Mouse (Mus musculus) layer of hippocampus, adult 9-11 months (tissue): ENCODE measurements around the gene Klc1.

Source experiments
- DNase-seq: peaks from one replicate; pipeline ENCODE4 v3.0.0; 2022

The Klc1 gene

GRCm38 (mm10) chr12:111816528-111816927 lies 57.9 kb downstream of the Klc1 start:
- DNase-seq = peak; percentile 84

- no peak for DNase-seq
Measured at GRCm38 (mm10) chr12:111816967-111817366, 58.3 kb downstream of the Klc1 start.

- no peak for DNase-seq
Measured at GRCm38 (mm10) chr12:111817991-111818390, 59.3 kb downstream of the Klc1 start.

GRCm38 (mm10) chr12:111819936-111820335 lies 61.3 kb downstream of the Klc1 start:
- DNase-seq = no peak

- DNase-seq = no peak
Measured at GRCm38 (mm10) chr12:111820708-111821107, 62.1 kb downstream of the Klc1 start.

GRCm38 (mm10) chr12:111821931-111822330 lies 63.3 kb downstream of the Klc1 start:
- DNase-seq = no peak

GRCm38 (mm10) chr12:111827556-111827955 lies 68.9 kb downstream of the Klc1 start:
- DNase-seq = no peak

- no peak for DNase-seq
Measured at GRCm38 (mm10) chr12:111829447-111829846, 70.8 kb downstream of the Klc1 start.

GRCm38 (mm10) chr12:111829954-111830353 lies 71.3 kb downstream of the Klc1 start:
- no peak for DNase-seq

GRCm38 (mm10) chr12:111830375-111830774 lies 71.7 kb downstream of the Klc1 start:
- no peak for DNase-seq

- DNase-seq = no peak
Measured at GRCm38 (mm10) chr12:111832643-111833042, 74.0 kb downstream of the Klc1 start.

GRCm38 (mm10) chr12:111833457-111833856 lies 74.8 kb downstream of the Klc1 start:
- DNase-seq = no peak

- no peak for DNase-seq
Measured at GRCm38 (mm10) chr12:111842565-111843433, 84.2 kb downstream of the Klc1 start.

GRCm38 (mm10) chr12:111843470-111843869 lies 84.8 kb downstream of the Klc1 start:
- DNase-seq = no peak

GRCm38 (mm10) chr12:111845953-111846352 lies 87.3 kb downstream of the Klc1 start:
- DNase-seq = no peak

- DNase-seq = no peak
Measured at GRCm38 (mm10) chr12:111846815-111847214, 88.2 kb downstream of the Klc1 start.

- DNase-seq = peak; percentile 75
Measured at GRCm38 (mm10) chr12:111848300-111848798, 89.7 kb downstream of the Klc1 start.

- no peak for DNase-seq
Measured at GRCm38 (mm10) chr12:111851235-111851634, 92.6 kb downstream of the Klc1 start.

- DNase-seq = peak; percentile 48
Measured at GRCm38 (mm10) chr12:111851745-111852144, 93.1 kb downstream of the Klc1 start.

- DNase-seq = no peak
Measured at GRCm38 (mm10) chr12:111853011-111853436, 94.4 kb downstream of the Klc1 start.

GRCm38 (mm10) chr12:111853546-111853945 lies 94.9 kb downstream of the Klc1 start:
- DNase-seq = no peak

- DNase-seq = no peak
Measured at GRCm38 (mm10) chr12:111855448-111855847, 96.8 kb downstream of the Klc1 start.
